Mouse (Mus musculus): ENCODE measurements around the gene Vmn1r214. TPM values are rescaled to one million over a fixed set of nuclear protein-coding genes. Genes with fewer than 3 reads are reported as not detected.

The Vmn1r214 gene
- polyA plus RNA-seq, 1 experiment from 2014 or later: not detected

DNA sequence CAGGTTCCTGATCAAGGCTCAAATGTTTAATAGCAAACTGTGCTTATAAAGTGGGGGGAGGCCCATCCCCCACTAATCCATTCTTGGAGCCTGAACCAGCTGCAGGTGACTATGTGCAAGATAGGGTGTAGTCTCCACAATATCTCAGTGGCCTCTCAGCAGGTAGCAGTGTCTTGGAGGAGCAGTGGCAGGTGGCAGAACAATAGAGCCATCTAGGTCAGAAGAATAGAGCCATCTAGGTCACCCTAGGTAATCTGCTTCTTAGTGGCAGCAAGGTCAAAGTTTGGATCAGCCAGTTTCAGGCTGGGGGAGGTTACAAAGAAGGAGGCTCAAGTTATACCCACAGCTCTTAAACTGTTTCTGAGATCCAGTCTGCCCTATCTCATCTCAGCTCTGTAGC lies 5.4 kb upstream of the Vmn1r214 start:
- Histone ChIP-seq H3K4me2 (replicated peaks; ENCODE audit: low read depth) (no peak overlapping the region), H3K9ac (ENCODE audit: low read length) (no peak overlapping the region), H3K9me3 (ENCODE audit: control insufficient read depth, low read length) (no peaks in the 10 kb centered on the region), H3K4me3 (ENCODE audit: low read depth, low read length) (no peak overlapping the region), H3K4me1 (replicated peaks; ENCODE audit: control insufficient read depth, insufficient read depth) (no peaks in the 10 kb centered on the region), H3K36me3 (ENCODE audit: control insufficient read depth, insufficient read depth, low read length) (no peaks in the 10 kb centered on the region), H3K27ac (replicated peaks) (no peak overlapping the region), H3K27me3 (ENCODE audit: control insufficient read depth, insufficient read depth, low read length) (no peaks in the 10 kb centered on the region)
- TF ChIP-seq CTCF (IDR thresholded peaks at IDR 0.05; ENCODE audit: low read depth) (no peak), EP300 (optimal IDR thresholded peaks at IDR 0.05) (no peak)
- ATAC-seq (ENCODE audit: low FRiP score, low TSS enrichment): no peak
- no peak for DNase-seq (ENCODE audit: low spot score)

DNA sequence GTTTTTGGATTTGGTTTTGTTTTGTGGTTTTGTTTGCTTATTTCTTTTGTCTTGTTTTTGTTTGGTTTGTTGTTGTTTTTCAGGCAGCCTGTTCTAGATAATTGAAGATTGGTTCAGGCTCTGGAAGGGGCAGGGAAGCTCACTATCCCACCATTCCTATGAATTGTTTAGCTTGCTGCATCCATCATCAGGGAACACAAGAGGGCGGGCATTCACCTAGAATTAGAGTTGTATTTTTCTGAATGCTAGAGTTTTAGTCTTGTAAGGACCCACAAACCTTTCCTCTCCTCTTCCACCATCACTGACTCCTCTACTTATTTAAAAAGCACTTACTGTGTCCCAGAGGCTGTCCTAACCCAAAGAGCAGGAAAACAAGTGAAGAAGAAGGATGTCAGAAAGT lies 27.6 kb downstream of the Vmn1r214 start:
- Histone ChIP-seq H3K4me3 (ENCODE audit: low read depth, low read length) (no peak overlapping the region), H3K36me3 (ENCODE audit: control insufficient read depth, insufficient read depth, low read length) (no peaks in the 10 kb centered on the region), H3K4me2 (replicated peaks; ENCODE audit: low read depth) (no peak overlapping the region), H3K27me3 (ENCODE audit: control insufficient read depth, insufficient read depth, low read length) (no peaks in the 10 kb centered on the region), H3K9ac (ENCODE audit: low read length) (no peak overlapping the region), H3K27ac (replicated peaks) (no peak overlapping the region), H3K4me1 (replicated peaks; ENCODE audit: control insufficient read depth, insufficient read depth) (no peaks in the 10 kb centered on the region), H3K9me3 (ENCODE audit: control insufficient read depth, low read length) (no peaks in the 10 kb centered on the region)
- TF ChIP-seq EP300 (optimal IDR thresholded peaks at IDR 0.05): no peak
- TF ChIP-seq CTCF (IDR thresholded peaks at IDR 0.05; ENCODE audit: low read depth): peak; percentile 24; the same call in 1 of the 2 replicates
- 46% methylated on average over 1 of the region's 1 CpGs for WGBS
- no peak for DNase-seq (ENCODE audit: low spot score)
- ATAC-seq (ENCODE audit: low FRiP score, low TSS enrichment): no peak

GRCm38 (mm10) chr13:23067725-23068124 lies 37.5 kb downstream of the Vmn1r214 start, which contains the start of gene Vmn1r215:
Vmn1r215 (plus strand) TSS chr13:23068025.
- Histone ChIP-seq H3K4me3 (ENCODE audit: low read depth, low read length) (no peak within 1 kb of the TSS), H3K9me3 (ENCODE audit: control insufficient read depth, low read length) (no peaks in the 10 kb centered on the region), H3K36me3 (ENCODE audit: control insufficient read depth, insufficient read depth, low read length) (no peaks in the 10 kb centered on the region), H3K4me1 (replicated peaks; ENCODE audit: control insufficient read depth, insufficient read depth) (no peaks in the 10 kb centered on the region), H3K9ac (ENCODE audit: low read length) (no peak within 1 kb of the TSS), H3K4me2 (replicated peaks; ENCODE audit: low read depth) (no peak within 1 kb of the TSS), H3K27ac (replicated peaks) (no peak within 1 kb of the TSS), H3K27me3 (ENCODE audit: control insufficient read depth, insufficient read depth, low read length) (no peaks in the 10 kb centered on the region)
- 65% methylated on average over 1 of the region's 1 CpGs for WGBS
- ATAC-seq (ENCODE audit: low FRiP score, low TSS enrichment) (no peak), DNase-seq (ENCODE audit: low spot score) (no peak)
- TF ChIP-seq CTCF (IDR thresholded peaks at IDR 0.05; ENCODE audit: low read depth): no peak
- no peak for TF ChIP-seq EP300 (optimal IDR thresholded peaks at IDR 0.05)

DNA sequence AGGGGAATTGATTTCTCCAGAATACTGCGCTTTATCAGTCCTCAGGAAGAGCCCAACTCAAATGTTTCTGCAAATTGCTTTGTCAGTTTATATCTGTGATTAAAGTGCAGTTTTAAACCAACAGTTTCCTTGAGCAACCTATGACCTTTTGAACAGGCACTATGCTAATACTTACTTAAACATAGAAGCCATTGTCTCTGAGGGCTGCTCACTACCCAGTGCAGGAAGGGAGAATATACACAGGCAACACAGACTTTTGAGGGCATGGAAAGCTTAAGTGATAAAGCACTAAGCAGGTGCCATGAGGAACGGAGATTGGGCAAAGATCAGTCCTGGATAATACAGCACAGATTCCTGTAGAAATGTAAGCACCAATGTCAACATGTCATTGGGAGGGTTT lies 39.1 kb downstream of the Vmn1r214 start:
- no peaks in the 10 kb centered on the region for H3K36me3 ChIP-seq (ENCODE audit: control insufficient read depth, insufficient read depth, low read length)
- no peak overlapping the region for H3K4me3 ChIP-seq (ENCODE audit: low read depth, low read length)
- no peaks in the 10 kb centered on the region for H3K27me3 ChIP-seq (ENCODE audit: control insufficient read depth, insufficient read depth, low read length)
- TF ChIP-seq CTCF (IDR thresholded peaks at IDR 0.05; ENCODE audit: low read depth): no peak
- TF ChIP-seq EP300 (optimal IDR thresholded peaks at IDR 0.05): no peak
- DNase-seq (ENCODE audit: low spot score) (no peak), ATAC-seq (ENCODE audit: low FRiP score, low TSS enrichment) (no peak)
- 52% methylated on average over 2 of the region's 2 CpGs for WGBS
- no peak overlapping the region for H3K9ac ChIP-seq (ENCODE audit: low read length)
- no peak overlapping the region for H3K27ac ChIP-seq (replicated peaks)
- H3K4me1 ChIP-seq (replicated peaks; ENCODE audit: control insufficient read depth, insufficient read depth): no peaks in the 10 kb centered on the region
- no peaks in the 10 kb centered on the region for H3K9me3 ChIP-seq (ENCODE audit: control insufficient read depth, low read length)
- no peak overlapping the region for H3K4me2 ChIP-seq (replicated peaks; ENCODE audit: low read depth)

Other genes starting within 250 kb of the Vmn1r214 start
- not detected in 2 replicates for gene Vmn1r209, start 220.7 kb upstream of the Vmn1r214 start, polyA plus RNA-seq (2015; fragmentation: Nextera tagmentation; extraction: Ambion mirVana)
- not detected in 2 replicates for gene Vmn1r210, start 199.1 kb upstream of the Vmn1r214 start, polyA plus RNA-seq (2015; fragmentation: Nextera tagmentation; extraction: Ambion mirVana)
- not detected in 2 replicates for gene Vmn1r211, start 172.9 kb upstream of the Vmn1r214 start, polyA plus RNA-seq (2015; fragmentation: Nextera tagmentation; extraction: Ambion mirVana)
- gene Vmn1r212, start 146.2 kb upstream of the Vmn1r214 start, polyA plus RNA-seq (2015; fragmentation: Nextera tagmentation; extraction: Ambion mirVana): not detected in 2 replicates
- gene Vmn1r213, start 22.8 kb upstream of the Vmn1r214 start, polyA plus RNA-seq (2015; fragmentation: Nextera tagmentation; extraction: Ambion mirVana): not detected in 2 replicates
- gene Vmn1r215, start 37.6 kb downstream of the Vmn1r214 start, polyA plus RNA-seq (2015; fragmentation: Nextera tagmentation; extraction: Ambion mirVana): not detected in 2 replicates
- gene Vmn1r217, start 87.8 kb downstream of the Vmn1r214 start, polyA plus RNA-seq (2015; fragmentation: Nextera tagmentation; extraction: Ambion mirVana): not detected in 2 replicates
- gene Vmn1r218, start 102.7 kb downstream of the Vmn1r214 start, polyA plus RNA-seq (2015; fragmentation: Nextera tagmentation; extraction: Ambion mirVana): 0.01 TPM in 1 of 2 replicates, not detected in the other
- not detected in 2 replicates for gene Vmn1r219, start 128.9 kb downstream of the Vmn1r214 start, polyA plus RNA-seq (2015; fragmentation: Nextera tagmentation; extraction: Ambion mirVana)
- gene Vmn1r220, start 157.6 kb downstream of the Vmn1r214 start, polyA plus RNA-seq (2015; fragmentation: Nextera tagmentation; extraction: Ambion mirVana): not detected in 2 replicates
- gene Vmn1r221, start 183.7 kb downstream of the Vmn1r214 start, polyA plus RNA-seq (2015; fragmentation: Nextera tagmentation; extraction: Ambion mirVana): not detected in 2 replicates
- not detected in 2 replicates for gene Vmn1r222, start 205.5 kb downstream of the Vmn1r214 start, polyA plus RNA-seq (2015; fragmentation: Nextera tagmentation; extraction: Ambion mirVana)
- gene Vmn1r223, start 216.7 kb downstream of the Vmn1r214 start, polyA plus RNA-seq (2015; fragmentation: Nextera tagmentation; extraction: Ambion mirVana): not detected in 2 replicates